Mouse (Mus musculus) hindbrain, embryonic 14.5 days (tissue): ENCODE measurements around the gene Nlgn2. TPM values are rescaled to one million over a fixed set of nuclear protein-coding genes. Genes with fewer than 3 reads are reported as not detected.
A peak's percentile ranks its signal among the peaks of the same experiment; 100 is the strongest.

Source experiments
- ATAC-seq: fragments of 200-750 bp; cut with Nextera tagmentation; 2 replicates; pipeline ENCODE4 v1.8.0; 2017; ENCODE audit warnings: moderate number of reproducible peaks, mild to moderate bottlenecking, moderate TSS enrichment, moderate library complexity; ENCODE audit not compliant: low FRiP score
- DNase-seq: peaks from one replicate; pipeline ENCODE4 v3.0.0-alpha.2; 2015; ENCODE audit warnings: low spot score
- H3K27ac ChIP-seq: fragments of 300-500 bp; sonication (generic); 2 replicates; pipeline ENCODE4 v1.5.1; 2014; ENCODE audit warnings: mild to moderate bottlenecking, moderate library complexity
- H3K27me3 ChIP-seq: fragments of 300-500 bp; sonication (generic); 2 replicates; pipeline ENCODE4 v1.6.1; 2014; ENCODE audit warnings: mild to moderate bottlenecking, low read length, mixed read lengths; ENCODE audit not compliant: control insufficient read depth, insufficient read depth
- H3K36me3 ChIP-seq: fragments of 300-500 bp; sonication (generic); replicated peaks from 2 replicates; pipeline ENCODE4 v1.6.1; 2014; ENCODE audit not compliant: control insufficient read depth, insufficient read depth
- H3K4me1 ChIP-seq: fragments of 300-500 bp; sonication (generic); replicated peaks from 2 replicates; pipeline ENCODE4 v1.6.1; 2014; ENCODE audit warnings: antibody characterized with exemption, low read length, mixed read lengths; ENCODE audit not compliant: control insufficient read depth, insufficient read depth
- H3K4me2 ChIP-seq: fragments of 300-500 bp; sonication (generic); replicated peaks from 2 replicates; pipeline ENCODE4 v1.6.1; 2014; ENCODE audit warnings: mild to moderate bottlenecking, moderate library complexity
- H3K4me3 ChIP-seq: fragments of 300-500 bp; sonication (generic); replicated peaks from 2 replicates; pipeline ENCODE4 v1.5.1; 2014; ENCODE audit warnings: mild to moderate bottlenecking, low read length
- H3K9ac ChIP-seq: fragments of 300-500 bp; sonication (generic); 2 replicates; pipeline ENCODE4 v1.6.1; 2014
- H3K9me3 ChIP-seq: fragments of 300-500 bp; sonication (generic); 2 replicates; pipeline ENCODE4 v1.6.1; 2016; ENCODE audit warnings: low read length; ENCODE audit not compliant: control insufficient read depth
- WGBS: fragments of 180-500 bp; shearing (Covaris S2); extraction: QIAGEN DNeasy Blood & Tissue Kit; methylation state at CpG from one replicate; pipeline ENCODE4 v1.1.7; 2014; 5-methylcytosine and 5-hydroxymethylcytosine counted together
- polyA plus RNA-seq: library from polyadenylated mRNA; unstranded; fragments of >200 nt; fragmentation: Nextera tagmentation; extraction: Ambion mirVana; gene quantifications from 2 replicates; pipeline ENCODE4 v1.2.1, GENCODE M21; 2014

Nlgn2 gene
- polyA plus RNA-seq, 1 experiment from 2014 or later: 24.7 TPM

GRCm38 (mm10) chr11:69880506-69880852 lies 42.9 kb upstream of the Nlgn2 start:
- WGBS: 0% methylated on average over 18 of the region's 18 CpGs

GRCm38 (mm10) chr11:69879711-69880110 lies 42.1 kb upstream of the Nlgn2 start:
- Histone ChIP-seq H3K9me3 (no peaks in the 10 kb centered on the region), H3K27ac (no peak overlapping the region), H3K4me1 (peaks cover 16% of the 10 kb centered on the region; the same call in 1 of the 2 replicates), H3K4me3 (peak overlapping the region; percentile 37), H3K36me3 (no peaks in the 10 kb centered on the region), H3K27me3 (peaks cover 15% of the 10 kb centered on the region), H3K4me2 (peak overlapping the region; percentile 66), H3K9ac (no peak overlapping the region)
- DNase-seq (no peak), ATAC-seq (no peak)
- 55% methylated on average over 15 of the region's 15 CpGs for WGBS

More at GRCm38 (mm10) chr11:69880506-69880852, 42.9 kb upstream of the Nlgn2 start:
- ATAC-seq (0 out of 2 replicates have a peak, but pooled peaks have one; percentile 25), DNase-seq (peak; percentile 68)
- peak overlapping the region; percentile 57 for H3K9ac ChIP-seq
- H3K9me3 ChIP-seq: no peaks in the 10 kb centered on the region
- H3K27me3 ChIP-seq: peaks cover 15% of the 10 kb centered on the region
- H3K4me1 ChIP-seq: peaks cover 16% of the 10 kb centered on the region; the same call in 1 of the 2 replicates
- H3K27ac ChIP-seq: peak overlapping the region; percentile 14
- H3K4me2 ChIP-seq: peak overlapping the region; percentile 66
- H3K4me3 ChIP-seq: peak overlapping the region; percentile 37
- H3K36me3 ChIP-seq: no peaks in the 10 kb centered on the region

GRCm38 (mm10) chr11:69878952-69879351 lies 41.4 kb upstream of the Nlgn2 start:
- Histone ChIP-seq H3K4me3 (no peak overlapping the region), H3K9me3 (no peaks in the 10 kb centered on the region), H3K27me3 (peaks cover 15% of the 10 kb centered on the region), H3K9ac (no peak overlapping the region), H3K27ac (no peak overlapping the region), H3K36me3 (no peaks in the 10 kb centered on the region), H3K4me1 (peaks cover 16% of the 10 kb centered on the region; the same call in 1 of the 2 replicates), H3K4me2 (0 out of 2 replicates have a peak overlapping the region, but pooled peaks have one; percentile 66)
- 92% methylated on average over 6 of the region's 6 CpGs for WGBS
- ATAC-seq: no peak
- DNase-seq: no peak

GRCm38 (mm10) chr11:69878399-69878798 lies 40.8 kb upstream of the Nlgn2 start:
- H3K27me3 ChIP-seq: peaks cover 15% of the 10 kb centered on the region
- no peak overlapping the region for H3K4me3 ChIP-seq
- no peak overlapping the region for H3K27ac ChIP-seq
- H3K36me3 ChIP-seq: no peaks in the 10 kb centered on the region
- H3K4me2 ChIP-seq: no peak overlapping the region
- ATAC-seq (no peak), DNase-seq (no peak)
- no peak overlapping the region for H3K9ac ChIP-seq
- H3K4me1 ChIP-seq: peaks cover 16% of the 10 kb centered on the region; the same call in 1 of the 2 replicates
- WGBS: 73% methylated on average over 3 of the region's 3 CpGs
- no peaks in the 10 kb centered on the region for H3K9me3 ChIP-seq

GRCm38 (mm10) chr11:69877878-69878277 lies 40.3 kb upstream of the Nlgn2 start, which contains the start of gene Tmem95:
TSS of gene Tmem95 (minus strand) at chr11:69878018.
- ATAC-seq (no peak), DNase-seq (no peak)
- Histone ChIP-seq H3K4me3 (0 out of 2 replicates have a peak within 1 kb of the TSS, but pooled peaks have one; percentile 9), H3K4me1 (peaks cover 16% of the 10 kb centered on the region; the same call in 1 of the 2 replicates), H3K4me2 (peak within 1 kb of the TSS; percentile 29), H3K27me3 (peaks cover 15% of the 10 kb centered on the region), H3K27ac (no peak within 1 kb of the TSS), H3K36me3 (no peaks in the 10 kb centered on the region), H3K9me3 (no peaks in the 10 kb centered on the region), H3K9ac (no peak within 1 kb of the TSS)
- WGBS: 89% methylated on average over 11 of the region's 11 CpGs

GRCm38 (mm10) chr11:69876867-69877266 lies 39.3 kb upstream of the Nlgn2 start:
- Histone ChIP-seq H3K27ac (no peak overlapping the region), H3K4me1 (peaks cover 16% of the 10 kb centered on the region; the same call in 1 of the 2 replicates), H3K9ac (no peak overlapping the region), H3K36me3 (no peaks in the 10 kb centered on the region), H3K4me3 (0 out of 2 replicates have a peak overlapping the region, but pooled peaks have one; percentile 9), H3K27me3 (peaks cover 9% of the 10 kb centered on the region), H3K4me2 (peak overlapping the region; percentile 29), H3K9me3 (no peaks in the 10 kb centered on the region)
- no peak for ATAC-seq
- WGBS: 2% methylated on average over 12 of the region's 12 CpGs
- peak; percentile 70 for DNase-seq

GRCm38 (mm10) chr11:69876186-69876585 lies 38.6 kb upstream of the Nlgn2 start:
- Histone ChIP-seq H3K9ac (no peak overlapping the region), H3K4me3 (no peak overlapping the region), H3K4me1 (peaks cover 11% of the 10 kb centered on the region; the same call in 1 of the 2 replicates), H3K4me2 (no peak overlapping the region), H3K9me3 (no peaks in the 10 kb centered on the region), H3K27ac (no peak overlapping the region), H3K36me3 (no peaks in the 10 kb centered on the region), H3K27me3 (peaks cover 6% of the 10 kb centered on the region; the same call in 1 of the 2 replicates)
- ATAC-seq: no peak
- DNase-seq: no peak
- 66% methylated on average over 7 of the region's 7 CpGs for WGBS

GRCm38 (mm10) chr11:69872451-69872850 lies 34.9 kb upstream of the Nlgn2 start:
- no peak overlapping the region for H3K27ac ChIP-seq
- 79% methylated on average over 4 of the region's 4 CpGs for WGBS
- no peak for ATAC-seq
- DNase-seq: no peak
- no peaks in the 10 kb centered on the region for H3K9me3 ChIP-seq
- no peaks in the 10 kb centered on the region for H3K27me3 ChIP-seq
- no peak overlapping the region for H3K9ac ChIP-seq
- H3K36me3 ChIP-seq: no peaks in the 10 kb centered on the region
- no peak overlapping the region for H3K4me2 ChIP-seq
- H3K4me3 ChIP-seq: no peak overlapping the region
- no peaks in the 10 kb centered on the region for H3K4me1 ChIP-seq

- Histone ChIP-seq H3K4me3 (no peak overlapping the region), H3K4me1 (no peaks in the 10 kb centered on the region)
- DNase-seq: no peak
Observed at GRCm38 (mm10) chr11:69871822-69872221, 34.2 kb upstream of the Nlgn2 start.

More at GRCm38 (mm10) chr11:69871822-69872221, 34.2 kb upstream of the Nlgn2 start:
- Histone ChIP-seq H3K27ac (no peak overlapping the region), H3K27me3 (no peaks in the 10 kb centered on the region), H3K4me2 (no peak overlapping the region), H3K36me3 (no peaks in the 10 kb centered on the region), H3K9ac (no peak overlapping the region), H3K9me3 (no peaks in the 10 kb centered on the region)
- WGBS: 94% methylated on average over 7 of the region's 7 CpGs
- ATAC-seq: no peak
